Mouse (Mus musculus) left cerebral cortex, postnatal 25 days (tissue): Measurements from ENCODE around the gene Usp15. TPM values are rescaled to one million over a fixed set of nuclear protein-coding genes. Genes with fewer than 3 reads are reported as not detected.

Experiments
- DNase-seq, 2 experiments: peaks; one replicate each; pipeline ENCODE4 v3.0.0; 2022; ENCODE audit warnings: low spot score in 2 of 2, mixed read lengths in 1 of 2
- intact Hi-C: fragments of 180-260 bp; cut with DNase I; formaldehyde crosslinking; loops from one replicate; pipeline ENCODE4 v1.15.1; 2025
- microRNA-seq, 2 experiments: library from miRNA; unstranded; fragments of <30 nt; microRNA quantifications; one replicate each; pipeline ENCODE4 v1.2.0; 2022
- total RNA-seq, 2 experiments: library from RNA; stranded (reverse); gene quantifications; 2 replicates each; pipeline ENCODE4 v1.2.3; 2021

Usp15 gene
- total RNA-seq, 2 experiments from 2014 or later: 107 to 108 TPM

- DNase-seq: no peak
- intact Hi-C loops: loop anchor here (5.0 kb wide), 1 partner anchor 35 kb away; no protein-coding TSS in a partner anchor
These were observed 139.7 kb downstream of the Usp15 start for GRCm38 (mm10) chr10:123057082-123057481.

- intact Hi-C loops: loop anchor here (5.0 kb wide), 1 partner anchor 36 kb away; no protein-coding TSS in a partner anchor
- DNase-seq: no peak
These were observed 140.3 kb downstream of the Usp15 start for GRCm38 (mm10) chr10:123056463-123056862.

GRCm38 (mm10) chr10:123055205-123056000, 141.4 kb downstream of the Usp15 start:
- intact Hi-C loops: loop anchor here (5.0 kb wide), 1 partner anchor 37 kb away; no protein-coding TSS in a partner anchor
- DNase-seq: peak; percentile 28 to 30

Small RNAs within 50 kb of the gene (microRNA-seq; reads per million reads assigned to microRNA genes)
- 5.2 to 6.4 reads per million in 2 experiments for gene Gm27920

Other genes starting within 250 kb of the Usp15 start
- gene Mon2, start 120.5 kb downstream of the Usp15 start, total RNA-seq: 100 to 1,000 TPM in 1 of 2 experiments, 10 to 100 TPM in 1; 92.6 to 102 TPM
- gene Fam19a2, start 67.0 kb upstream of the Usp15 start, total RNA-seq: 10 to 100 TPM; 76.0 to 80.8 TPM